Mouse (Mus musculus): ENCODE results near the gene Lmbr1.

Gene Lmbr1

GRCm38 (mm10) chr5:29273426-29273825, 104.8 kb downstream of the Lmbr1 start:
- in situ Hi-C loops (cut with MboI; ENCODE audit: low sequenced_read_pairs) = no loop called here

DNA sequence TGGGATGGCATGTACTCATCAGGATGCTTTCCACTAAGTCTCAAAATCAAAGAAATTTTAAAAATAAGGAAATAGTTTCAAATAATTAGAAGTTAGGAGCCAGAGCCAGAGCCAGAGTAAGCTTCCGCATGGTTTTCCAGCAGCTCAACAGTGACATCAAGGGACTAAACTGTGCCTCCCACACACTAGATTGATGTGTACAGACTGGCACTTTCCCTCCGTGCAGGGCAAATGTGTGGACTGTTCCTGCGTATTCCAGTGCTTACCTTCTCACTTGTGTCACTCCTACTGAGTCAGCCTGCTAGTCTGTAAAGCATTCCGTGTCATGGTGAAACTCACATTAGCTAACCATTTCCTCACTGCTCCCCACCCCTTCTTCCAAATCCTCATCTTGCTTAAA, 107.3 kb downstream of the Lmbr1 start:
- in situ Hi-C loops (cut with MboI; ENCODE audit: low sequenced_read_pairs) = no loop called here

DNA sequence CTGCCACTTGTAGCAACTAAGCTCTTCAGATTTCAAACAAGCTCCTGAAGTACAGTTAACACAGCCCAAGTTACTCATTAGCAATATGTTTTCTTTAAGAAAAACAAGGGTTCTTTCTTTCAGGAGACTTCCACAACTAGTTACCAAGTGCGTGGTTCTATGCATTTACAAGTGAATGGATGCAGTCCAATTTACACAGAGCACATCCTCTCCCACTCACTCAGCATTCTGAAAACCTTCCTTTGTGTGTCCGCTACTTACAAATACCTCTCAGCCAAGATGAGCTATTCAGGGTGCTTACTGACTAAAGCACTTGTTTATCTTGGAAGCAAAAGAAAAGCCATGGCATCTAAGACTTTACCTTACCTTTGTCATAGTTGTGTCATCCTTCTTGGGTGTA, 124.3 kb downstream of the Lmbr1 start:
- in situ Hi-C loops (cut with MboI; ENCODE audit: low sequenced_read_pairs) = no loop called here

GRCm38 (mm10) chr5:29251496-29251873, 126.7 kb downstream of the Lmbr1 start:
- in situ Hi-C loops (cut with MboI; ENCODE audit: low sequenced_read_pairs) = no loop called here

- in situ Hi-C loops (cut with MboI; ENCODE audit: low sequenced_read_pairs) = no loop called here
These were observed 127.2 kb downstream of the Lmbr1 start for GRCm38 (mm10) chr5:29250795-29251495.

- in situ Hi-C loops (cut with MboI; ENCODE audit: low sequenced_read_pairs) = no loop called here
These were observed 133.4 kb downstream of the Lmbr1 start for GRCm38 (mm10) chr5:29244769-29245168.

GRCm38 (mm10) chr5:29238379-29238778, 139.8 kb downstream of the Lmbr1 start:
- in situ Hi-C loops (cut with MboI; ENCODE audit: low sequenced_read_pairs) = no loop called here

- in situ Hi-C loops (cut with MboI; ENCODE audit: low sequenced_read_pairs) = no loop called here
These were observed 147.7 kb downstream of the Lmbr1 start for GRCm38 (mm10) chr5:29230481-29230880.

DNA sequence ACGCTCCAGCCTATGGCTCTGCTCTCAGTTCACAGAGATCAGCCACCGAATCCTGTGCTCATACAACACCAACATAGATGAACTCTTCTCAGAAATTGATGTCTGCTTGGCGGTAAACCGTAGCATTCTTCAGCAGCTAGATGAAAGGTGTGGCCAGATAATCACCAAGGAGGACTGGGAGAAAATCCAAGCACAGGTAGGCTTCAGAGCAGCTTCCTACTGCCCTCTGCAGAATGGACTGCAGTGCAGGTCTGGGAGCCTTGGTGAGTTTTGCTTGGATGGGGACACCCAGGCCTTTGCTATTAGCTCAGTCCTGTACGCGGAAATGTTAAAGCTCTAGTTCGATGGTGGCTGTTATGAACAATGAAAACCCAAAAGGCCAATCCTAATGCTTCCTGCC, 154.1 kb downstream of the Lmbr1 start:
- in situ Hi-C loops (cut with MboI; ENCODE audit: low sequenced_read_pairs) = no loop called here

DNA sequence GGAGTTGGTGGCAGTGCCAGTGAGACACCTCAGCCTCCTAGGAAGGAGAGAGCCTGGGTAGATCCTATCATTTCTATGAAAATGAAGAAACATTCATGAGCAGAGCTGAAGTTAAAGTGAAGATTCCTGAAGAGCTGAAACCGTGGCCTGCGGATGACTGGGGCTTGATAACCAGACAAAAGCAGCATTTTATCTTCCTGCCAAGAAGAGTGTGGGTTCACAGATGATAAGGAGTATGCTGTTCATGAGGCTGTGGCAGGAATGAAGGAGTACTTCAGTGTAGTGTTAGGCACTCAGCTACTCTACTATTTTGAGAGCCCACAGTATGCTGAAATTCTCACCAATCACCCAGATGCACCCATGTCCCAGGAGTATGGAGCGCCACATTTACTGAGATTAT, 160.2 kb downstream of the Lmbr1 start:
- in situ Hi-C loops (cut with MboI; ENCODE audit: low sequenced_read_pairs) = no loop called here

DNA sequence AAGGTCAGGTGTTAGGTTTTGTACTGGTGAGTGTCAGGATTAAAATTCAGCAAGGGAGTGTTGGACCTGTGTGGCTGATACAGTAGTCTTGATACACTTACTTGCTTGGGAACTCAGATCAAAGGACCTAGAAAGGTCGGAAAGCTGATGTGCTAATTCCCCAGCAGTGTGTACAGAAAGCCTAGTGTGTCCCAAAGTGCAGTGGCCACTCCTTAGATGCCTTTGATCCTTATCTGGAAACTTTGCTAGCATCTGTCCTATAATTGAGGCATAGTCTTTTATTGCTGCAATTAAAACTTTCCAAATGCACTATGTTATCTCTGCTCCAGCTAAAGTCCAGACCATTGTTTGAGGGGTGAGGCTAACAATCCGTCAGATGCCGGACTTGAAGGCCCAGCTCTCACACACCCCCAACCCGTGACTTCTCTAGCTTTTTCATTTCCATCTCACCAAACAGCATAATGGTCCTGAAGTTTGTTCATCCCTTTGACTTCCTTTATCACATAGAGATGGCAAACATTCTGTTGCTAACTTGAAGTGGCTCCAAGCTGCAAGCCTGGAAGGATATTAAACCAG, 166.1 kb downstream of the Lmbr1 start:
- in situ Hi-C loops (cut with MboI; ENCODE audit: low sequenced_read_pairs) = no loop called here

DNA sequence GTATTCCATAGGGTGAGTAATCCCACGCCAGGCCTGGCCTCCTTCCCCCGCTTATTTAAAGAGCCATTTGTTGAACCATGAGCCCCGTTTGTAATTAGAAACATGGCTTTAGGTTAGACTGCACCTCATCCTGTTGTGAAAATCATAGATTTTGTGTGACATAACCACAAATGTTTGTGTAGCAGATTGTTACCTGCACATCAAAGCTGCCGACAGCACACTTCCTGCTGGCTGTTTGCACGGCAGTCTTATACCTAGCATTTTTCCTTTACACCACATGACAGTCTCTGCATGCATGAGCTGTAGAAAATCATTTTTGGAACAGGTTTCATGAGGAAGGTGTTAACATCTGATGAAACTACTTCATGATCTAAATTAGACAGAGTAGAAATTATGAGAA, 172.5 kb downstream of the Lmbr1 start:
- in situ Hi-C loops (cut with MboI; ENCODE audit: low sequenced_read_pairs) = no loop called here

DNA sequence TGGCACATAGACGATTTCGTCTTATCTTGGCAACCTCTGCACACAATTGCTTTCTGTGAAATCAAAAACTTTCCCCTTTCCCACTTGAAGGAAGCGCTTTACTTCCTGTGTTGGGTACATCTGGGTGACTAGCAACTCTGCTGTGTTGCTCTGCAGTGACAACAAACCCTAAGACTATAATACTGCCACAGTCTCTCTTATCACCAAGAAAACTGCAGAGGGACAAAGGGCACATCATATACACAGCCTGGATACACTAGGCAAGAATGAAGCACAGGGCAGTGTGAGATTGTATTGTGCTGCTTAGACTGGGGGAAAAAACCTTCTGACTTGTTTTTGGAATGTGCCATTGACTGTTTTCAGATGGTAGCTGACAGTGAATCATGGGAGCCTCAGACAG, 178.3 kb downstream of the Lmbr1 start:
- in situ Hi-C loops (cut with MboI; ENCODE audit: low sequenced_read_pairs) = no loop called here

GRCm38 (mm10) chr5:29198960-29199488, 179.2 kb downstream of the Lmbr1 start:
- in situ Hi-C loops (cut with MboI; ENCODE audit: low sequenced_read_pairs) = no loop called here

- in situ Hi-C loops (cut with MboI; ENCODE audit: low sequenced_read_pairs) = no loop called here
These were observed 181.0 kb downstream of the Lmbr1 start for GRCm38 (mm10) chr5:29197187-29197586.

DNA sequence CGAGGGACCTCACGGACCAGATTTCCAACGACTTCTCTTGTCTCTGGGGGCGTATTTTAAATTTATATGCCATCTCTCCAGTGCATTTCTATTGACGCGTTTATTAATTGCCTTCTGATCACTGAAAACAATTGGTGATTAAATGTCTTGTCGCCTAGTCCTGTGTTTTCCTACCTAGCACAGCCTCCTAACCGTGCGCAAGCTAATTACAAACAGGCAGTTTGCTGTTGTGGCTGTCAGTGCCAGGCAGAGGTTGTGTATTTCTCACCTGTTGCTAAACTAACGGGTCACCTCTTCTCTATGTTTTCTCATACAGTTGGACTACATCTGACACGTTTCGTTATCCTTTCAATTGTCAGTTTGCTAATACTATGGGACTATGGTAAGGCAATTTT, 181.9 kb downstream of the Lmbr1 start:
- in situ Hi-C loops (cut with MboI; ENCODE audit: low sequenced_read_pairs) = no loop called here

- in situ Hi-C loops (cut with MboI; ENCODE audit: low sequenced_read_pairs) = no loop called here
These were observed 182.5 kb downstream of the Lmbr1 start, which contains the start of gene Rnf32 for GRCm38 (mm10) chr5:29195570-29196263. Rnf32 (plus strand) TSS chr5:29195992.

- in situ Hi-C loops (cut with MboI; ENCODE audit: low sequenced_read_pairs) = no loop called here
These were observed 183.0 kb downstream of the Lmbr1 start for GRCm38 (mm10) chr5:29195231-29195569.

GRCm38 (mm10) chr5:29186798-29187197, 191.4 kb downstream of the Lmbr1 start:
- in situ Hi-C loops (cut with MboI; ENCODE audit: low sequenced_read_pairs) = no loop called here
